Mouse (Mus musculus): ENCODE results near the gene Osbpl10.
A peak's percentile ranks its signal among the peaks of the same experiment; 100 is the strongest.

Gene Osbpl10

GRCm38 (mm10) chr9:115034788-115035187 lies 56.4 kb downstream of the Osbpl10 start:
- DNase-seq: no peak

GRCm38 (mm10) chr9:115038215-115038614 lies 59.8 kb downstream of the Osbpl10 start:
- DNase-seq: no peak

DNA sequence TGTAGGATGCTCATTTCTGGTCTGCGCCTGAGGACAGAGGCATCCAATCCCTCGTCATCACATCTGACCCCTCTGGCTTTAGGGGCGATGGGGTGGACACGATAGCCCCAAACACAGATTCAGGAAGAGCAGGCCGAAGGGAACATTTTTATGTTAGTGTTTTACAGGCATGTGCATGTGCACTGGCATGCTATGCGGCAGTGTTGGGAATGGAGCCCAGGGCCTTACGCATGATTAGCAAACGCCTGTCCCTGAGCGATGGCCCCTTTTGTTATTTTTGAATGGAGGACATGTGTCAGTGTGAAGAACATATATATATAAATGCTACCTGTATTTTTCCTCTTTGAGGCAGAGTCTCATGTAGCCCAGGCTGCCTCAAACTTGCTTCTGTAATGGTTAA lies 60.3 kb downstream of the Osbpl10 start:
- DNase-seq: no peak

- DNase-seq: no peak
Measured at GRCm38 (mm10) chr9:115039245-115039644, 60.9 kb downstream of the Osbpl10 start.

GRCm38 (mm10) chr9:115042571-115042970 lies 64.2 kb downstream of the Osbpl10 start:
- no peak for DNase-seq

DNA sequence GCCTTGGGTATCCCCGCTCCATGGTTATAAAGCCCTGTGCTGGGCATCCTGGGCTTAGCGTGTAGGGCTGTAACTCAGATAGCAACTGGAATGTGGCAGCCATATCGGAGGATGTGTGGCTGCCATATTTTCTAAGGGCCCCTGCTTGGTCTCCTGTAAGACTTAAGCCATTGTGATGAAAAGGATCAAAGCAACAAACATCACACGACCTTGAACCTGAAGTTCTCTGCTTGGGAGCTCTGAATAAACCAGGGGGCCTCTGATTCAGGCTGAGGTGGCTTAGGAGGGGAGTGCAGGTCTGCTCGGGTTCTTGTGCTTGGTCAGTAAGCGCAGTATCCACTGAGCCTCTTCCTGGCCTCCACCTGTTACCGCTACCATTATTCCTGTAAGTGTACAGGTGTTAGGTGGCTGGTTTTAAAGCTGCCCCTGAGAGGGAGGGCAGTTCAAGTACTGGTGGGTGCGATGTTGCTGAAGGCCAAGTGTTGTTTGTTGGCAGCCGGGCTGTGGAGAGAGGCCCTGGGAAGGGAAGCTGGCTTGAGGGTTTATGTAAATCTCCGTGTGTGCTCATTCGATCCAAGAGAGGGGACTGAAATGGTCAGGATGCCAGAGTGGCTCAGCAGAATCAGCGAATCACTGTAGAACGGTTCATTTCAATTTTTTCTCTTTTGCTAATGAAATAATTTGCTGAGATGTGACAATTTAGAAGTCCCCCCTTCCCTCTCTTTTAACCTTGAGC lies 64.8 kb downstream of the Osbpl10 start:
- DNase-seq: no peak

GRCm38 (mm10) chr9:115043881-115044770 lies 65.8 kb downstream of the Osbpl10 start:
- DNase-seq: no peak

DNA sequence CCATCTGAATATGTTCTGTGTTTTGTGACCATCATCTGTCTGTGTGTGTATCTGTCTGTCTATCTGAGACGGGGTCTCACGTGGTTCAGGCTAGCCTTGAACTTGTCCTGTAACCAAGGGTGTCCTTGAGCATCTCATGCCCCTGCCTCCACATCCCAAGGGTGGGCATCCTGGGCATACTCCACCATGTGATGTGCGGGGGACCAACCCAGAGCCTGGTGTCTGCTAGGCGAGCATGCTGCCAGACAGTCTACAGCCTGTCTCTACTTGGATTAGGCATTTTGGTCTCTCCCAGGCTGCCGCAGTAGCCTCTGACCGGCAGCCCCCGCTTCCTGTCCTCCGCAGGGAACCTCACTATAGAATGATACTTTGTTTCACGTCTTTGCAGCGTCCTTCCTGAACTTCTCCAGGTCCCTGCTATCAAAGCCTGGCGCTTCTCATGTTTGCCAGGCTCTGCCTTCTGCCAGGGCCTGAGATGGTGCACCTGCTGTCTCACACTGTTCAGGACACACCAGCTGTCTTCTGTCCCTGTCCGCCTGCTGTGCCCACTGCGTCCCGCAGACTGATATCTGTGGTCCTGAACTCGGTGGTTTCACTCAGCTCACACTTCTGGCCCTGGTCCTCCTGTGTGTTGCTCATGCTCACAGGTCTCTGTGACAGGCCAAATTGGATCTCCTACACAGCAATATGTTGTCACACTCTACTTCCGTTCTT lies 66.9 kb downstream of the Osbpl10 start:
- DNase-seq: no peak

DNA sequence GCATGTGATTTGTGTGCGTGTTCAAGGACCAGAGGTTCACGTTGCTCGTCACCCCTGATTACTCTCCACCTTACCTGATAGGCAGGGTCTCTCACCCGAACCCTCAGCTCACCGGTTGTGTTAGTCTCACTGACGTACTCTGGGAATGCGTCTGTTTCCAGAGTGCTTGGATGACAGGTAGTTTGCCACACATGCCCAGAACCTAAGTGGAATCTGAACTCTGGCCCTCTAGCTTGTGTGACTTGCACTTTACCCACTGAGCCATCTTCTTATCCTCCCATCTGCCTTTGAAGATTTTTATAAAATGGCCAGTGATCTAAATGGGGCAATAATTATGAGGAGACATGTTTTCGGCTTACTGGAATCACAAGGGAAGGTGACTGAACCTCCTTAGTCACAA lies 68.3 kb downstream of the Osbpl10 start:
- DNase-seq: no peak

DNA sequence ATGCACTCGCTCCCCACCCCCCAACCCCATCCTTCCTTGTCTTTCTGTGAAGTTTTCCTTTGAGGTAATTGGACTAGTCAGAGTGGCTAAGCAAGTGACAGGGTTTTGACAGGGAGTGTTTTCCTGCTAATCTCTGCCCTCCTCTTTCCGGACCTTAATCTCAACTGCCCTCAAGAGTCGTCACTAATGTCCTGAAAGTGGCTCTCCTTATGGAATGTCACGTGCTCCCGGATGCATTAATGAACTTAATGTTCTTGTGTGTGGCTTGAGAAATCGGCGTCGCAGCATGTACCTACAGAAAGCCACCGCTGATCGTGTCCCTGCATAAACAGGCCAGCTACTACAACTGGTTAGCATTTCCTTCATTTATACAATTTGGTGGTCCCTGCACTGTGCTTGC lies 70.0 kb downstream of the Osbpl10 start:
- no peak for DNase-seq

- DNase-seq: no peak
Measured at GRCm38 (mm10) chr9:115048861-115049260, 70.5 kb downstream of the Osbpl10 start.

- no peak for DNase-seq
Measured at GRCm38 (mm10) chr9:115049981-115050720, 71.8 kb downstream of the Osbpl10 start.

DNA sequence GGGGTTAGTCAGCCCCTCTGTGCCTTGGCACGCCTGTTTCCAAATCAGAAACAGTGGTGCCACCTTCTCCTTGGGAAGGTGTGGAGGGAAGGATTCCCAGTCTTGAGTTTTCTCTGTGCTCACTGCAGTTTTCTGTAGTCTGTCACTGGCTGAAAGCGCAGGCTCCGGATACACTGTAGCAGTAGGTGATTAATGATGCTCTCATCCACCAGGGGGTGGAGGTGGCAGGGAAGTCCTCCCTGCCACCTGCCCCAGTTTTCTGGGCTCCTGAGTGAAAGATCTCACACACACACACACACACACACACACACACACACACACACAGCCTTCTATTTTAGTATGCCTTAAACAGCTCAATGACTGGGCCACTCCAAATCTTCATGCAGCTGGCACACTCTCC lies 73.6 kb downstream of the Osbpl10 start:
- no peak for DNase-seq

DNA sequence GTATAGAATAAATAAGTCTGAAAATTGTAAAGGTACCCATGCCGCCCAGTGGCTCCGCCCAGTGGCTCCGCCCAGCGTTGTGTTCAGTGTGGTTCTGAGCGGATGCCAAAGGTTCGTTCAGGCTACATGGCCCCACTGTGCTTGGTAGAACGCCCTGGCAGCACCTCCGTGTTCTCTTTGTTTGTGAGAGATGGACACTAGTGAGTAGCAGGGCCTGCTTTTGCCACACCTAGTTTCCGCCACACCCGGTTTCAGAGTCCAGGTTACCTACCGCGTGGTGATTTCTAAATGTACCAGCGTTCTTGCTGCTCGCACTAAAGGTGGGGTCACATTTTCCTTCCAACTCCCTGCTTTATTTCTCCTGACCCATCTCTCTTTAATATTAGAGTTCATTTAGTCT lies 75.4 kb downstream of the Osbpl10 start:
- no peak for DNase-seq

- no peak for DNase-seq
Measured at GRCm38 (mm10) chr9:115055041-115055830, 76.9 kb downstream of the Osbpl10 start.

- DNase-seq: no peak
Measured at GRCm38 (mm10) chr9:115058806-115059205, 80.4 kb downstream of the Osbpl10 start.

DNA sequence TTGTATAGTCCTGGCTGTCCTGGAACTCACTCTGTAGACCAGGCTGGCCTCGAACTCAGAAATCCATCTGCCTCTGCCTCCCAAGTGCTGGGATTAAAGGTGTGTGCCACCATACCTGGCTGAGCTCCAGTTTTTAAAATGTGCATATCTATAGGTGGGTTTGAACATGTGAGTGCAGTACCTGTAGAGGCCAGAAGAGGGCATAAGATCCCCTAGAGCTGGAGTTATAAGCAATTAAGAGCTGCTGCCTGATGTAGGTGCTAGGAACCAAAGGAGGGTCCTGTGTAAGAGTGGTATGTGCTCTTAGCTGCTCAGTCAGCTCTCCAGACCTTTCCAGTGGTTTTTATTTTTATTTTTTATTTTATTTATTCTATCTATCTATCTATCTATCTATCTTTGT lies 86.5 kb downstream of the Osbpl10 start:
- DNase-seq: no peak

- DNase-seq: no peak
Measured at GRCm38 (mm10) chr9:115067071-115067470, 88.7 kb downstream of the Osbpl10 start.

DNA sequence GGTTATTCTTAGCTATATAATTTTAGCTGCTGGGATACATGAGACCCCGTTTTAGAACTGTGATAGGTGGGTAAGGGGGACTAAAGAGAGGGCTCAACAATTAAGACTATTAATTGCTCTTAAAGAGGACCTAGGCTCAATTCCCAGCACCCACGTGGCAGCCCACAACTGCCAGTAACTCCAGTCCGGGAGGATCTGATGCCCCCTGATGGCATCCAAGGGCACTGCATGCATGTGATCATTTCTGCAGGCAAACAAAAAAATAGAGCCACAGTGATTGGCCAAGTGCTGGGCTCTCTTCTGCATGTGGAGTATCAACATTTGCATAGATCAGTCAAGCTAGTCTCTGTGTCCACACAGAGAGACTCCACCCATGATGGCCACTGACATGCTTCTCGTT lies 96.8 kb downstream of the Osbpl10 start:
- DNase-seq: no peak

GRCm38 (mm10) chr9:115088295-115088993 lies 110.1 kb downstream of the Osbpl10 start:
- DNase-seq: peak; percentile 19 to 27

GRCm38 (mm10) chr9:115089644-115090043 lies 111.3 kb downstream of the Osbpl10 start:
- no peak for DNase-seq
